Mouse (Mus musculus): Measurements from ENCODE around the gene Sctr. TPM values are rescaled to one million over a fixed set of nuclear protein-coding genes. Genes with fewer than 3 reads are reported as not detected.

Gene Sctr
- polyA plus RNA-seq, 1 experiment from 2014 or later, result 0.87 TPM

- Histone ChIP-seq H3K27ac (replicated peaks) (no peak overlapping the region), H3K4me2 (replicated peaks) (no peak overlapping the region), H3K4me1 (no peaks in the 10 kb centered on the region; the same call in 1 of the 2 replicates), H3K4me3 (no peak overlapping the region), H3K36me3 (no peaks in the 10 kb centered on the region), H3K9me3 (no peaks in the 10 kb centered on the region), H3K27me3 (no peaks in the 10 kb centered on the region), H3K9ac (replicated peaks) (no peak overlapping the region)
- WGBS, result 62% methylated on average over 7 of the region's 7 CpGs
- no peak for ATAC-seq (ENCODE audit: low FRiP score, low read depth)
These were observed 49.5 kb downstream of the Sctr start for GRCm38 (mm10) chr1:120056236-120056635.

DNA sequence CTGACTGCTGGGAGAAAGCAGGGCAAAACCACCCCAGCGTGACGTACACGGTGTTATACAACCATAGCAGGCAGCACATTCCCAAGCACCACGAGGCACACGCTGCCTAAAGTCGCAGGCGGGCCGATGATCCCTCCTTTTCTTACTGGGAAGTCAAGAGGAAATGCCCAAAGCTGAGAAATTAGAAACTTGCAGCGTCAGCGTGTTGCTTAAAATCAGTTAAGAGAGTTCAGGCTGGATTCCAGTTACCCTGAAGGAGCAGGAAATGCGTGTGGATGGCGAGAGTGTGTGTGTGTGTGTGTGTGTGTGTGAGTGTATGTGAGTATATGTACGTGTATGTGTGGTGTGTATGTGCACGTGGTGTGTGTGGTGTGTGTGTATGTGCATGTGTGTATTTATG lies 50.4 kb downstream of the Sctr start:
- H3K27me3 ChIP-seq, result no peaks in the 10 kb centered on the region
- H3K9ac ChIP-seq (replicated peaks), result no peak overlapping the region
- no peak overlapping the region for H3K4me2 ChIP-seq (replicated peaks)
- H3K4me3 ChIP-seq, result no peak overlapping the region
- H3K4me1 ChIP-seq, result no peaks in the 10 kb centered on the region; the same call in 1 of the 2 replicates
- H3K9me3 ChIP-seq, result no peaks in the 10 kb centered on the region
- ATAC-seq (ENCODE audit: low FRiP score, low read depth), result no peak
- WGBS, result 78% methylated on average over 14 of the region's 14 CpGs
- H3K27ac ChIP-seq (replicated peaks), result no peak overlapping the region
- no peaks in the 10 kb centered on the region for H3K36me3 ChIP-seq

- H3K4me2 ChIP-seq (replicated peaks), result no peak overlapping the region
- H3K9me3 ChIP-seq, result no peaks in the 10 kb centered on the region
- H3K4me3 ChIP-seq, result no peak overlapping the region
- H3K4me1 ChIP-seq, result no peaks in the 10 kb centered on the region; the same call in 1 of the 2 replicates
- no peaks in the 10 kb centered on the region for H3K27me3 ChIP-seq
- no peaks in the 10 kb centered on the region for H3K36me3 ChIP-seq
- WGBS, result 82% methylated on average over 8 of the region's 8 CpGs
- no peak overlapping the region for H3K9ac ChIP-seq (replicated peaks)
- no peak overlapping the region for H3K27ac ChIP-seq (replicated peaks)
- ATAC-seq (ENCODE audit: low FRiP score, low read depth), result no peak
These were observed 51.2 kb downstream of the Sctr start for GRCm38 (mm10) chr1:120057674-120058430.

DNA sequence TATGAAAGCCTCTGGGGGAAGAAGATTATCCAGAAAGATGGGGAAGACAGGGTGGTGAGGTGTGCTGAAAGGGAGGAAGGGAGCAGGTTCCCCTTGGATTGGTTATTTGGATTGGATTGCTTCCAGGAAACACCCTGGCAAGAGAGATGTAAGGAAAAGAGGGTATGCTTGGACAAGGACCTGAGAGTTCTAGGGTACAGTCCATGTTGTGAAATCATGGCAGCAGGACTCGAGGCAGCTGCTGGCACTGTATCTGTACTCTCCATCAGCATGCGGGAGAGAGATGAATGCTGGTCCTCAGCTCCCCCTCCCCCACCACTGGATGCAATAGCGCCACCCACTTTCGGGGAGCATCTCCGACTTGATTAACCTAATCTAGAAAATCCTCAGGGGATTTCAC lies 54.0 kb downstream of the Sctr start:
- Histone ChIP-seq H3K27me3 (no peaks in the 10 kb centered on the region), H3K36me3 (no peaks in the 10 kb centered on the region), H3K4me2 (replicated peaks) (no peak overlapping the region), H3K4me1 (no peaks in the 10 kb centered on the region), H3K9ac (replicated peaks) (no peak overlapping the region), H3K4me3 (no peak overlapping the region), H3K9me3 (no peaks in the 10 kb centered on the region), H3K27ac (replicated peaks) (no peak overlapping the region)
- ATAC-seq (ENCODE audit: low FRiP score, low read depth), result no peak
- WGBS, result 73% methylated on average over 5 of the region's 5 CpGs

GRCm38 (mm10) chr1:120062231-120062630 lies 55.5 kb downstream of the Sctr start:
- H3K36me3 ChIP-seq, result no peaks in the 10 kb centered on the region
- H3K9ac ChIP-seq (replicated peaks), result no peak overlapping the region
- no peaks in the 10 kb centered on the region for H3K27me3 ChIP-seq
- H3K4me2 ChIP-seq (replicated peaks), result no peak overlapping the region
- no peaks in the 10 kb centered on the region for H3K9me3 ChIP-seq
- no peaks in the 10 kb centered on the region for H3K4me1 ChIP-seq
- no peak overlapping the region for H3K27ac ChIP-seq (replicated peaks)
- ATAC-seq (ENCODE audit: low FRiP score, low read depth), result no peak
- H3K4me3 ChIP-seq, result no peak overlapping the region
- 93% methylated on average over 7 of the region's 7 CpGs for WGBS

DNA sequence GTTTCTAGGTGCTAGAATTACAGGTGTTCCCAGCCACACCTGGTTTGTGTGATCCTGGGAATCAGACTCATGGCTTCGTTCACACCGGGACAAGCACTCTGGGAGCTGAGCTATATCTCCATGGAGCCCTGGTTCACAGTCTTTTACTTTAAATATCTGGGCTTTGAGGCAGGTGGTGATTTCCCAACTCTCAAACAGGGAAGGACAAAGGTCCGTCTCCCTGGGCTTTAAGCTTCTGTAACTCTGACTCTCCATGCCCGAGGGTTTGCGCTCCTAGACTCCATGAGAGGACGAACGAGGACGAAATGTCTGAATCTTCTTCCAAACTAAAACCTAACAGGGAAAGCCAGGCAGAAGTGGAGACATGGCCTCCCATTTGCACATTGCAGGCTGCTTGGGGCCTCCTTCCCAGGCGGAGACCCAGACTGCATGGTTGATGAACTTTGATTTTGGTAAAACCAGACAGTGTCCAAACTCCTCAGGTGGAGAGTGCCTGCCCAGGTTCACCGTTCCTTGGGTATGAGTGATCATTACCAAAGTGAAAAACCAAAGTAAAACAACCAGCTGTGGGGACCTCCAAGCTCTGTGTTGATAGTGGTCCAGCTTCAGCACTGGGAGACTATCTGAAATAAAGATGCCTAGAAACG lies 57.5 kb downstream of the Sctr start:
- no peak overlapping the region for H3K9ac ChIP-seq (replicated peaks)
- H3K4me2 ChIP-seq (replicated peaks), result no peak overlapping the region
- no peaks in the 10 kb centered on the region for H3K36me3 ChIP-seq
- H3K27me3 ChIP-seq, result no peaks in the 10 kb centered on the region
- ATAC-seq (ENCODE audit: low FRiP score, low read depth), result no peak
- H3K9me3 ChIP-seq, result no peaks in the 10 kb centered on the region
- 92% methylated on average over 11 of the region's 11 CpGs for WGBS
- no peak overlapping the region for H3K4me3 ChIP-seq
- H3K27ac ChIP-seq (replicated peaks), result no peak overlapping the region
- no peaks in the 10 kb centered on the region for H3K4me1 ChIP-seq

DNA sequence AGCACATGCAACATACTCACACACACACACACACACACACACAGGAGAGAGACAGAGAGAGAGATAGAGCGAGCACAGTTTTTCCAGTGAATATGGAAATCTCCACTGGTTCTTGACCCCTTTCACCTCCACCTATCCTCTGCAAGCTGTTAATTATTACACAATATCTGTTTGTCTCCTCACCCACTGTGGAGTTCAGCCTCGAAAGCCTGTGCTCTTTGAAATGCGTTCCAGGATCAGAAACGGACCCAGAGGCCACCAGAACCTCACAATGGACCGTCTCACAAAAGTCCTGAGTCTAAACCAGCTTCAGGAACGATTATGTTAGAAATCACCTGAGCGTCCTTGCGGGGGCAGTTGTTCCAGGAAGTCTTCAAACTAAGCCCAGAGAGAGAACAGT lies 59.5 kb downstream of the Sctr start:
- H3K27ac ChIP-seq (replicated peaks), result no peak overlapping the region
- H3K27me3 ChIP-seq, result peaks cover 1% of the 10 kb centered on the region; the same call in 1 of the 2 replicates
- H3K4me2 ChIP-seq (replicated peaks), result no peak overlapping the region
- H3K9me3 ChIP-seq, result no peaks in the 10 kb centered on the region
- no peak overlapping the region for H3K4me3 ChIP-seq
- 88% methylated on average over 8 of the region's 8 CpGs for WGBS
- no peaks in the 10 kb centered on the region for H3K4me1 ChIP-seq
- no peaks in the 10 kb centered on the region for H3K36me3 ChIP-seq
- no peak overlapping the region for H3K9ac ChIP-seq (replicated peaks)
- ATAC-seq (ENCODE audit: low FRiP score, low read depth), result no peak

GRCm38 (mm10) chr1:120066625-120067024 lies 59.9 kb downstream of the Sctr start:
- H3K4me2 ChIP-seq (replicated peaks), result no peak overlapping the region
- H3K9me3 ChIP-seq, result no peaks in the 10 kb centered on the region
- ATAC-seq (ENCODE audit: low FRiP score, low read depth), result no peak
- H3K27me3 ChIP-seq, result peaks cover 6% of the 10 kb centered on the region
- WGBS, result 83% methylated on average over 3 of the region's 3 CpGs
- H3K9ac ChIP-seq (replicated peaks), result no peak overlapping the region
- H3K4me1 ChIP-seq, result no peaks in the 10 kb centered on the region
- no peaks in the 10 kb centered on the region for H3K36me3 ChIP-seq
- H3K4me3 ChIP-seq, result no peak overlapping the region
- no peak overlapping the region for H3K27ac ChIP-seq (replicated peaks)

GRCm38 (mm10) chr1:120069120-120069519 lies 62.4 kb downstream of the Sctr start:
- peaks cover 31% of the 10 kb centered on the region for H3K27me3 ChIP-seq
- no peak for ATAC-seq (ENCODE audit: low FRiP score, low read depth)
- H3K4me1 ChIP-seq, result peaks cover 14% of the 10 kb centered on the region
- no peaks in the 10 kb centered on the region for H3K9me3 ChIP-seq
- no peak overlapping the region for H3K4me3 ChIP-seq
- no peak overlapping the region for H3K4me2 ChIP-seq (replicated peaks)
- no peak overlapping the region for H3K27ac ChIP-seq (replicated peaks)
- 85% methylated on average over 5 of the region's 5 CpGs for WGBS
- H3K36me3 ChIP-seq, result no peaks in the 10 kb centered on the region
- H3K9ac ChIP-seq (replicated peaks), result no peak overlapping the region

GRCm38 (mm10) chr1:120070168-120070567 lies 63.5 kb downstream of the Sctr start:
- 64% methylated on average over 6 of the region's 6 CpGs for WGBS

DNA sequence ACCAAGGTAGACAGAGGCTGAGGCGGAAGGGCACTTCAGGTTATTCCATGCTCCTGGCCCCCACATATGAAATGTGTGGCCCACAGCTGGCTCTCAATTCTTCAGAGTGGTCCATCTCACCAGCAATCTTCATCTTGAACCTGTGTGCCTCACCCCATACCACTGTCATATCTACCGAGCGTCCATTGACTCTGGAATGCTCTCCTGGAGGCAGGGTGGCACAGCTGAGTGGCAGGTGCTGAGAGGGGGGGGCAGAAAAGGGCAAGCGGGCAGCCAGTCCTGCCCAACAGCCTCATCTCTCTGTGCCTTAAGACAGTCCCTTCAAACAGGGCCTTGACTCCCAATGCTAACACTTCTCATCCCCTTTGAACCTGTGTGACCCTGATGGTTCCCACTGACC lies 64.4 kb downstream of the Sctr start:
- no peak overlapping the region for H3K27ac ChIP-seq (replicated peaks)
- H3K27me3 ChIP-seq, result peaks cover 50% of the 10 kb centered on the region
- no peak overlapping the region for H3K4me2 ChIP-seq (replicated peaks)
- H3K9me3 ChIP-seq, result no peaks in the 10 kb centered on the region
- H3K4me3 ChIP-seq, result no peak overlapping the region
- H3K36me3 ChIP-seq, result no peaks in the 10 kb centered on the region
- no peak for ATAC-seq (ENCODE audit: low FRiP score, low read depth)
- no peak overlapping the region for H3K9ac ChIP-seq (replicated peaks)
- 96% methylated on average over 4 of the region's 4 CpGs for WGBS
- H3K4me1 ChIP-seq, result peaks cover 16% of the 10 kb centered on the region

More at GRCm38 (mm10) chr1:120070168-120070567, 63.5 kb downstream of the Sctr start:
- Histone ChIP-seq H3K27me3 (peaks cover 41% of the 10 kb centered on the region), H3K36me3 (no peaks in the 10 kb centered on the region), H3K9me3 (no peaks in the 10 kb centered on the region), H3K4me1 (peaks cover 16% of the 10 kb centered on the region), H3K4me2 (replicated peaks) (no peak overlapping the region), H3K27ac (replicated peaks) (no peak overlapping the region), H3K9ac (replicated peaks) (no peak overlapping the region), H3K4me3 (no peak overlapping the region)
- no peak for ATAC-seq (ENCODE audit: low FRiP score, low read depth)

- Histone ChIP-seq H3K36me3 (no peaks in the 10 kb centered on the region), H3K27ac (replicated peaks) (no peak overlapping the region), H3K9me3 (no peaks in the 10 kb centered on the region), H3K27me3 (peaks cover 56% of the 10 kb centered on the region), H3K4me3 (peak overlapping the region; percentile 41), H3K4me2 (replicated peaks) (peak overlapping the region; percentile 74), H3K4me1 (peaks cover 20% of the 10 kb centered on the region), H3K9ac (replicated peaks) (peak overlapping the region; percentile 37; the same call in 1 of the 2 replicates)
- ATAC-seq (ENCODE audit: low FRiP score, low read depth), result no peak
- 12% methylated on average over 16 of the region's 16 CpGs for WGBS
These were observed 66.2 kb downstream of the Sctr start for GRCm38 (mm10) chr1:120072900-120073299.
